Mouse (Mus musculus): ENCODE measurements around the gene Gpsm2.
A peak's percentile ranks its signal among the peaks of the same experiment; 100 is the strongest.
"Not testable (repeated sequence)": the region's sequence is repeated elsewhere in the genome, so short reads cannot be mapped to it uniquely, and the experiment has no call there.

Gpsm2 gene

DNA sequence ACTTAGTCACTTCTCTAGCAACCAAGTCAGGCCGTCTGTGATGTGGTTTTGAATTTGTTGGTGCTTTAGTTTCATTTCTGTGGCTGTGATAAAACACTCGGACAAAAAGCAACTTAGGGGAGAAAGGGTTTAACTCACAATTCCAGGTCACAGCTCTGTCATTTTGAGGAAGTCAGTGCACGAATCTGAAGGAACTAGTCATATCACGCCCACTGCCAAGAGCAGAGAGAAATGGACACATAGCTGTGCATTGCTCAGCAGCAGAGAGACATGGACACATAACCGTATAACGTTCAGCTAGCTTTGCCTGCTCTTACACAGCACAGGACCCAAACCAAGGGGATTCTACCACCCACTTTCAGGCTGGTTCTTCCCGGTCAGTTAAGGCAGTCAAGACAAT, 4.3 kb upstream of the Gpsm2 start:
- no peak for DNase-seq

DNA sequence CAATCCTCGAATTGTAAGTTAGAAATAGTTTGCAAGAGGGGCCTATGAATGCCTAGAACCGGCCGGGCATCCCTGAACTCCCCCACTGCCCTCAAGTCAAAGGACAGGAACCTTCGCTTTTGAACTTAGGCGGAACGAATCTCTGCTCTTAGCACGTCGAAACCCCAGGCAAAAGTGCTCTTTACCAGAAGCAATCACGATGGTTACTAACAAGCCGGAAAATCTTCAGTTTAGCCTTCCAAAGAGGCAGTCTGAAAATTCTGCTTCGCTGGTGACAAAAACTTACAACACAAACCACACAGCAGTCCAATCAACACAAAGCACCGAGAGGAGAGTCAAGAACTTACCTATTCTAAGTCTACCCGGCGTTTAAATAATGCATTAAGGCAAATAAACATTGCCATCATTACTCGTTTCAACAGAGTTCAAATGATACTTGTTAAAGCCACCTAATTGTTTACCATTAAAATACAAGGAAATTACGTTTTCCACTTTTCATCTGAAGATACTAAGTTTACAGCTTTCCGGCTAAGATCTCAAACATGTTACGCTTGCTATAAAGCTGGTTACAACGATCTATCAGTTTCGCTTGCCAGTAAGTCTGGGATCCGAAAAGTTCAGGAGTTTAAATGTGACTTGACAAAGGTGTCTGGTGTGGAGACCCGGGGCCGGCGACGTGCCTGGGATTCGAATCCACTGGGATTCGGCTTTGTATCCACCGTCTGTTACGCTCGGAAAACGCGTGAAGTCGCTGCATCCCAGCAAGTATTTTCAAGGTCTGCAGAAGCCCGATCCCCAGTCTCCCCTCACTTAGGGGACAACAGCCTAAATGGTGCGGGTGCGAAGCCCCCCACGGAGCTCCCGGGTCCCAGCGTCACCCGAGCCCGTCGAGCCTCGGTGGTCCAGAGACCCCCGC, 775 bp downstream of the Gpsm2 start:
- peak; percentile 43 for DNase-seq

DNA sequence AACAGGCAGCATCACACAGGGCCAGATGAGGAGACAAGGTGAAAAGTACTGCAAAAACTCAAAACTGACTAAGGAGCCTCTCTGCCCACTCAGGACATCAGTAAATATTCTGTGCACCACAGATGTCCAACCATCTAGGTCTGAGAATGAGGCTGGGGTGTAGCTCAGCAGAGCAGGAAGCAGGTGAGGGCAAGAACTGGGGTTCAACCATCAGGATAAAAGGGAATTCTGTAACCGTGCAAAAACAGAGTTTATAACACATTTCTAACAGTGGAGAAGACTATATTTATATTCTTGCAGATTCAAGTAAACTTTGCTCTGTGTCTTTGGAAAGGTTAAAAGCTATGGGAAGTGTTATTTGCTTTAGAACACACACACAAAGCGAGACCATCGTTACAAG, 2.3 kb downstream of the Gpsm2 start:
- no peak for DNase-seq

DNA sequence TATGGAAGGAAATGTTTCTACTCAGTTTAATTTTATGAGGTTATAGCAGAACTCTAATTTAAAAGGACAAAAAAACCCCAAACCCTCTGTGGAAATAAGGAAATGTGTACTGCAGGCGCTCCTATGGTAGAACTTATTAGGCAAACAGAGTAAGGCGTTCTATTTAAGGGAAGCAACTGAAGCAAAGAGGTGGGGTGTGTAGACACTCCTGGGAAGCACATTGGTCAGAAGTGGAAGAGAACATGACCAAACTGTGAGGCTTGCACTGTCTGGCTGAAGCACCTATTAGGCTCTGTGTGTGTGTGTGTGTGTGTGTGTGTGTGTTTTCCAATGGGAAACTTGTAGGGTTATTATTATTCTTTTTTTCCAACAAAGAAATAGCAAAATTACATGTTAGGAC, 2.8 kb downstream of the Gpsm2 start:
- no peak for DNase-seq

DNA sequence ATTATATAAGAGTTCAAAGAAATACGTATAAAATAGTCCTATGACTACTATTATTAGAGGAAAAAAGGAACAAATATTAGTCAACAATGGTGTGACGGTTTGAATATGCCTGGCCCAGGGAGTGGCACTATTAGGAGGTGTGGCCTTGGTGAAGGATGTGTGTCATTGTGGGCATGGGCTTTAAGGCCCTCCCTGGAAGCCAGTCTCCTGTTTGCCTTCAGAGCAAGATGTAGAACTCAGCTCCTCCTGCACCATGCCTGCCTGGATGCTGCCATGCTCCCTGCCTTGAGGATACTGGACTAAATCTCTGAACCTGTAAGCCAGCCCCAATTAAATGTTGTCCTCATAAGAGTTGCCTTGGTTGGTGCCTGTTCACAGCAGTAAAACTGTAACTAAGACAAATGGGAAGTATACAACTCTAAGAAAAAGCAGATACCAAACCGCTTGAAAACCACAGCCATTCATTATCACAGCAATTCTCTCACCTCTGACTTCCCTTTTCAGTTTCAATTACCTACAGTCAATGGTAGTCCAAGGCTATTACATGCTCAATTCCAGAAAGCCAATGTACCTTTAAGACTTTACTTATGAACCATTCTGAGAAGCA, 4.1 kb downstream of the Gpsm2 start:
- DNase-seq = no peak

DNA sequence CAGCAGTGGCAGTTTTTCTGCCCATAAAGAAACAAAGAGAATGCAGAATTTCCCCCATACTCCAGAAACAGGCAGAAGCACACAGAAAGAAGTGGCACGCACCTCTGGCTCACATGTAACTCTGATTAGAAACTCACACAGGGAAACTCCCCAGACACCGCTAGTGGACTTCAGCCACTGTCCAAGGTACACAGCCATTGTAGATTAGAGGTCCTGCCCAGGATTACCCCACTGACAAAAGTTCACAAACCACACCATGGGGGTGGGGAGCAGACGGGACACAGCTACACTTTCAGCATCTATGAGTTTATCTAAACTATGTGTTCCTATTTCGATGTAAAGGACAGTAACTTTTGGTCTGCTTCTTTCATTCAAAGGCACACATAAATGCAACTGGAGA, 7.3 kb downstream of the Gpsm2 start:
- DNase-seq = no peak

DNA sequence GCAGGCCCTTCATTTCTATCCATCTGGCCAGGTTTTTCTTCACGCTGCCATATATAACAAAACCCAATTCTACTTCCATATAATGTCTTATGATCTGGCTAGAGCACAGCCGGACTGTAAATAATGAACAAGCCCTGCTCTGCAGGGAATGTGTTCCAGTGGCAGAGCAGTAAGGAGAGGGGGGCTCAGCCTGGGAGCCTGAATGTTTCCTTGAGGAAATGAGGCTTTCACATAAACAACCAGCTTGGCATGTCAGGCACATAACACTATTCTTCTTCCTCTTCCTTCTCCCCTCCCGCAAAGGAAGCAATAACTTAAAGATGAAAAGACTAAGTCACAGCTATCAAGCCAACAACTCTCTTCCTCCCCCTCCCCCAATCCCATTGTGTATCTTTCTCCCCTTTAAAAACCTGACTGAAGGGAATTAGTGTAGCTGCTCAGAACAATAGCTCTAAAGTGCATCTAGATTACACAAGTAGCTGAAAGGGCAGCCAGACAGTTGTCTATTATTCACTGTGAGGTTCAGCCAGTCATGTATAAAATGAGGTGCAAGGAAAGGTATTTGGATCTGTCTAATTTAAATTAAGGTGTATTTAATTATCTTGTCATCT, 8.9 kb downstream of the Gpsm2 start:
- peak; percentile 16 for DNase-seq

DNA sequence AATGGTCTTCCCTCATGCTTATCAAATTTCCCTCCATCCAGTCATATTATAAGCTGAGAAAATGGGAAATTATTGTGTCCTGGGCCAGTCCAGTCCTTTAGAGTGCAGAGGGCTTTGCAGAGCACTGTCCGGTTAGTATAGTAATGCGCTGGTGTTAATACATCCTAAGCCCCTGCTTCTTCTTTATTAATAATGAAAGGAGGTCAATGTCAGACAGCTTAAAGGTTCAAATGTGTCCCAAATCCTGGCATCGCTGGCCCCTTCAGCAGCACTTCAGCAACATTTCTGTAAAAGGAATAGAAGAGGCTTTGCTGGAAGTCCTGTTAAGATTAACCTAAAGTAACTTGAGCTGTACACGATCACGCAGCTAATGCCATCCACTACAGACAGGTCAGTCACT, 10.8 kb downstream of the Gpsm2 start:
- no peak for DNase-seq

DNA sequence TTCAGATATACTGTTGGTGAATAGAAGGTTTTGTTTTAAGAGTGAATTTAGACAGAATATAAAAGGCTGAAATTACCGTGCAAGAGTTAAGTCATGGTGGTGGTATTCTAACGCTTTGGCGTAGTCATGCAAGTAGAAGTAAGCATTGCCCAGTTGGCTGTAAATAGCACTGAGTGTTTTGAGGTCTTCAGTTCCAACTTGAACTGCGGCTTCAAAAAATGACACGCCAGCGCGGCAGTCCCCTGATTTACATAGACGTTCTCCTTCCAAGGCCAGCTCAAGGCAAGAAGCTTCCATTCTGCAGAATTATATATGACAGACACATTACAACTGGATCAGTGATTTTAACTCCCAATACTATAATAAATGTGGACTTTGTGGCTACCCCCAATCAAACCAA, 19.3 kb downstream of the Gpsm2 start:
- no peak for DNase-seq

DNA sequence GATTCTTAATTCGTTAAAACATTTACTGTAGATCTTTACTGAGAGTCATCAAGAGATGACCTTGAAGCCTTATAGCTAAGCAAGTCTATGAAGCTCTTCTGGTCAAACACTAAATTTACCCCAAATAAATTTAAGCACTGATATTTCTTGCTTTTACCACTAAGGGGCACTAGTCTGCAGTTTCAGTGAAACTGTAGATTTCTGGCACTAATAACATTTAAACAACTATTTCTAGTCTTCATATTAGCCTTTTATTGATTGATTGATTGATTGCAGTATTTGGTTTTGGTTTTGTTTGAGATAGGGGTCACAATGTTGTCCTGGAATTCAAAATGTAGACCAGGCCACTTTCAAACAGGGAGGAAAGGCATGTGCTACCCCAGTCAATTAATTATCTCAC, 20.9 kb downstream of the Gpsm2 start:
- no peak for DNase-seq

DNA sequence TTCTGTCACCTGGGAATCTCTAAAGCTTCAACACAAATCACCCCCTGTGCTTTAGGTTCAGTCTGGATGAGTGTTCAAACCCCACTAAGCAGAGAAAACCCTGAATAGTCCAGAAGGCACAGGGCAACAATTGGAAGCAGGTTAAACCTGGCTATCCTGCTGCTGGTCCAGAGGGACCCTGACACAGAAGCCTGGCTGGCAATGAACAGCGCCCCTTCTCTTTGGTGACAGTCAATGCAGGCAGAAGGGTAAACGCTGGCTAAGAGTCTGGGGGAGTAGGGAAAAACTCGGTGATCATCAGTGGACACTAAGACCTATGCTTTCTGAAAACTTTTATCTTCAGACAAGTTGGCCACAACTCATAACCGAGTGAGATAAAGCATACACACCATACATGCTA, 22.3 kb downstream of the Gpsm2 start:
- DNase-seq = no peak

DNA sequence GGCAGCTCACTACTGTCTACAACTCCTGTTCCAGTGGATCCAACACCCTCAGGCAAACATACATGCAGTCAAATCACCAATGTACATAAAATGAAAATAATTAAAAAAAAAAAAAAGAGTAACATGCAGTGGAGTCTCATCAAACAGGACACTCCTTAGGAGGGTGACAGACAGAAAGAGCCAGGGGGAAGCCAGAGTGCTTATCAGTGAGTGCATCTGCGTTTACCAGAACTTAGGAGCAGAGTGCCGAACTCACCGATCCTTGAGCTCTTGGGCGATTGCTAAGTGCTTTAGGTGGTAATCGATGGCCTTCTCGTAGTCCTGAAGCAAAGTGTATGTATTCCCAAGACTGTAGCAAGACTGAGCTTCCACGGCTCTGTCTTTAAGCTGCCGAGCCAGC, 23.4 kb downstream of the Gpsm2 start:
- no peak for DNase-seq

DNA sequence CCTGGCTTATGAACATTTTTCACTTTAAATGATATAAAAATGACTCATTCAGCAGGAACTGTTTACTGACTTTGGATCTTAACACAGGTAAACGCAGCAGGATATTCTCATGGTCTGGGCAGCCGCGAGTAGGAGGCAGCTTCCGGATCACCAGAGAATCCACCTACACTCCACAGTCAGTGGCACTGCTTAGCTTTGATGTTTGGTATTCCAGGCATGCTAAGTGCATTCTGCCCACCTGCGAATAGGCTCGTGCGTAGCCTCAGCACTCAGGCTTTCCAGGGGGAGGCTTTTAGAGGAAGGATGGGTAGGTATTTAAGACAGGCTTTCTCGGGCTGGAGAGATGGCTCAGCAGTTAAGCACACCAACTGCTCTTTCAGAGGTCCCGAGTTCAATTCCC, 27.8 kb downstream of the Gpsm2 start:
- no peak for DNase-seq

DNA sequence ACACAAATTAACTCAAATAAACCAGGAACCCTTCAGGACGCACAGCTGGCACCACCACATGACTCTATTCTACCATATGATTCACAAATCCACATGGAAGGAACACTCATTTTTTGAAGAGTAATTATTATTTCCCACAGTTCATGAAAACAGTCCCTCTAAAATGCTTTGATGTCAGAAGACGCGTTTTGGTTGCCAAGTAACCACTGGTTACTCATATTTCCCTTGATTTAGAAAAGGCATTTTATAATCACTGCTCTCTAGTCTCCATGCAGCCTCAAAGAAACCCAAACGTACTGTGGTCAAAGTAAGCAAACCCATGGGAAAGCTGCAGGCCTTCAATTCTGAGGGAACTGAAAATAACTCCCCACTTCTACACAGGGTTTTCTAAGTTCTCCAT, 32.1 kb downstream of the Gpsm2 start:
- no peak for DNase-seq

DNA sequence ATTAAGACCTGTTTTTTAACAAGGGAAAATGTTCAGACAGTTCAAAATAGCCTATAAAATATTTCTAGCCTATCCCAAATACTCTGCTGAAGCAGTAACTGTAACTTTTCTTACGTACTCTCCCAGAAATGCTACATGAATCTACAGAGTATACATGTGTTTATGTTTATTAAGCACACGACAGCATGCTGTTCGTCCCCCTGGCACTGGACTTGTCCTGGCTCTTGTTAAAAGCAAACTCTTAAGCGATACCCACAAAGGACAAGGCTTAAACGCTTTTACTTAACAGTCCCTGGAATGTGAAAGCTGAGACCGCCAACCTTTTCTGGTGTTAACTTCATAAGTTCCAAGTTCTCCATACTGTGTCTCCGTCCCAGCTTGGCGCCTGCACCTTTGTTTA, 32.7 kb downstream of the Gpsm2 start:
- DNase-seq = no peak

DNA sequence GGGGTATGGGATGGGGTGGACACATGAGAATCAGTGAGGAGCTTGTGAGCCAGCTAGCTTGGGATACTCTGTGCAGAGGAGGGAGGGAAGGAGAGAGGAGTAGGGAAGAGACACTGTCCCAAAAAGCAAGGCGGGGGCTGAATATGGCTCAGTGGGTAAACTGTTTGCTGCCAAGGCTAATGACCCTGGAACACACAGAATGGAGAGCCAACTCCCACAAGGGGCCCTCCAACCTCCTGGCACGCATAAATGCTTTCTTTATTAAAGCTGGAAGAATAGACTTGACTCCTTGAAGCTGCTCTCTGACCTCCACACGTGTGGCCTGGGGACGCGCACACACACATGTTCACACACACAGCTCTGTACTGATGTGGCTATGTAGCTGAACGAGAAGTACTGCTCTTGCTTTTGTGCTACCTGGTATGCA, 33.1 kb downstream of the Gpsm2 start:
- no peak for DNase-seq

DNA sequence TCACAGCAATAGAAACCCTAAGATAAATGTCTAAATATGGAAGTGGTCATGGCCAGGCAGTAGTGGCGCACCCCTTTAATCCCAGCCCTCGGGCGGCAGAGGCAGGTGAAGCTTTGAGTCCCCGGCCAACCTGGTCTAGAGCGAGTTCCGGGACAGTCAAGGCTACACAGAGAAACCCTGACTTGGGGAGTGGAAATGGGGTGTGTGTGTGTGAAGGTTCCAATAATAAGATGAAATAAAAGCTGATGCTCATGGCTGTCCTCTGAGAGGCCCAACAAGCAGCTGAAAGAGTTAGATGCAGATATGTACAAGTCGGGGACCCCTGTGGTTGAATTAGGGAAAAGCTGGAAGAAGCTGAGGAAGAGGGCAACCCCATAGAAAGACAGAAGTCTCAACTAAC, 36.4 kb downstream of the Gpsm2 start:
- DNase-seq = no peak

DNA sequence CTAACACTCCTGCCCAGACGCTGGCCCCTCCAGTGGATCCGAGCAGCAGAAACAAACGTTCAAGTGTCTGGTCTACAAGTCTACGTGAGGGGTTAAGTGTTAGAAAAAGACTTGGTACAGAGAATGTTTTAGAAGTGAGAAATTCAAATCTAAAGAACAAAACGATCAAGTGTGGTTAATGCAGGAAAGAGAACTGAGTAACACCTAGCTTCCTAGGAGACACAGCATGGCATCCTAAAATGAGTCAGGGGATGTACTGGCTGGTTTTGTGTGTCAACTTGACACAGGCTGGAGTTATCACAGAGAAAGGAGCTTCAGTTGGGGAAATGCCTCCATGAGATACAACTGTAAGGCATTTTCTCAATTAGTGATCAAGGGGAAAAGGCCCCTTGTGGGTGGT, 38.5 kb downstream of the Gpsm2 start:
- DNase-seq = not testable (repeated sequence)

DNA sequence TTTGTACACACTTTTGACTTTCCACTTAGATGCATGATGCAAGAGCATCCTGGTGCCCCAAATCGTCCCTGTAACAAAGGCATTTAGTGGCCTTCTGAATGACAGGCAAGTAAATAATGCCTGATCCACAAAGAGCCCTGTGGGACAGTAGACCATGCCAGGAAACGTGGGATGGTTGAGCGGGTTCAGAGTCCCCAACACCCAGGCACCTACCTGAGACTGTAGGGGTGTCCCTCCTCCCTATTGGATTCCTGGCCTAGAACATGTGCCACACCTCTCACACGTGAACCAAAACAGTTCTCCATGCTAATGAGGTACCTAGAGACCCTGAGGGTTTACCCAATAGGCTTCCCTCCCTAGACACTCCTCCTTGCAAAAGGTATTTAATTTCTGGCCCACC, 41.1 kb downstream of the Gpsm2 start:
- no peak for DNase-seq

DNA sequence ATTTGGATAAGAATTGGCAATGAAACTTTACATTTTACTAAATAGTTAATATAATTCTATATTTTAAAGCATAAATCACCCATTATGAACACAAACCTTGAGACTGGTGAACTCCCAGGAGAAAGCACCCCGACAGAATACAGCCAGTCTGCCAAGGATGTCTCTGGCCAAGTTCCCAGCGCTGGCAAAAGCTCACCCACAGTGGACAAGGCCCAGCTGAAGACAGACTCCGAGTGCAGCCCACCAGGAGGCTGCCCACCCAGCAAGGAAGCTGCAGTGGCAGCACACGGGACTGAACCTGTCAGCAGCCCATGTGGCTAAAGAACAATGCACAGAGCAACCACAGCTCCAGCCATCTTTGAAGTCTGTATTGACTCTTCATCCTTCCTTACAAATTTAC, 45.5 kb downstream of the Gpsm2 start:
- no peak for DNase-seq

DNA sequence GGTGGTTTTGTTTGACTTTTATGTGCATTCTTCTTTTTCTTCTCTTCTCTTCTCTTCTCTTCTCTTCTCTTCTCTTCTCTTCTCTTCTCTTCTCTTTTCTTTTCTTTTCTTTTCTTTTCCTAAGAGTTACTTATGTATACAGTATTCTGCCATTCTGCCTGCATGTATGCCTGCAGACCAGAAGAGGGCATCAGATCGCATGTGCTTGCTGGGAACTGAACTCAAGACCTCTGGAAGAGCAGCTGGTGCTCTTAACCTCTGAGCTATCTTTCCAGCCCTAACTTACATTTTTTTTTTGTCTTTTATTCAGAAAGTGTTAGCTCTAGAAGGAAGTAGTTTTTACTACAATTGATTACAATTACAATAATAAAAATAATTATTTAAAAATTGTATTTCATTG, 61.2 kb downstream of the Gpsm2 start:
- DNase-seq = no peak

DNA sequence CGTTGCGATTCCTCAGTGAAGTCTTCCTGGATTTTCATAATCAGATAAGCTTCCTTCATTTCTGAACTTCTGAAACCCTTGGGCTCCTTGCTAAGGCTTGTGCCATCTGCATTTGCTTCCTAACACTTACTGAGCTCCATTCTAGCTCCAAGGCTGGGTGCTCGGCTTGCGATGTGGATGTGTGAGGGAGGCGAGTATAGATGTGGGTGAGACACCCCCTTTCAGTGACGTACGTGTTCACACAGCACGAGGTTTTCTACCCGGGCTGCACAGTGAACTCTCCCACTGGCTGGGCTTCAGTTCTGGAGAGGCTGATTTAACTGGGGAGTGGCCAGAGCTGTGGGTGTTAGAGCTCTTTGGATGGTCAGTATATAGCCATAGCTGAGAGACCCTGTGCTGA, 63.5 kb downstream of the Gpsm2 start:
- no peak for DNase-seq

DNA sequence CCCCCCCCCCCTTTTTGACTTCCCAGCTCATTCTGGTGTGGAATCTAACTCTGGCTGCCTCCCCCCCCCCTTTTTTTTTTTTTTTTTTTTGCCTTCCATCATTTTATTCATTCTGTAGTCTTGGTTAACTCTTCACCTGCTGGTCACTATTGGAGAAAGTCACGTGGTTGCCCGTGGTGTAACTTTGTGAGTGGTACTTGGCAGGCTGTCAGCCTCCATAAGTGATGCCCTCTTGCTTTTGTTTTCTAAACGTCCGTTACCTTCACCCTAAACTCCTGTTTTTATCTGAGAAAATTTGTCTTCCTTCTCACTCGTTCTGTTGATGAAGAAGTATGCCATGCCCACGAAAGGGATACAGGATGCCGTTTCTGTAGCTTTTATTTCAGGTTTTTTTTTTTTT, 66.6 kb downstream of the Gpsm2 start:
- DNase-seq = no peak

DNA sequence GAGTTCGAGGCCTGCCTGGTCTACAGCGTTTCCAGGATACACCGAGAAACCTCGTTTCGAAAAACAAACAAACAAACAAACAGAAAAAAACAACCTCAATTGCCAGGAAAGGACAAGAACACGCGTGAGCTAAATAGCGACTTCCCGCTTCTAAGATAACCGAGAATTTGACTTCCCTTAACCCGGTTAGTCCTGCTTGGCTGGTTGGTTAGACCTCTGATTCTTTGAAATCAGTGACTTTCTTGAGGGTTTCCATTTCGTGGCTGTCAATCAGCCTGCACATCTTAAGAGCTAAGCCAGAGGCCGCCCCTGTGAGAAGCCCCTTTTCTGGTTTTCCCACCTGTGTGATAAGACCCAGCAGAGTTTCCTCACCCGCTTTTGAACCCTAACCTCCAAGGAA, 67.5 kb downstream of the Gpsm2 start:
- DNase-seq = no peak
